Mouse (Mus musculus): ENCODE data around the gene Ccdc162.
"Not testable (repeated sequence)": the region's sequence is repeated elsewhere in the genome, so short reads cannot be mapped to it uniquely, and the experiment has no call there.

Gene Ccdc162

DNA sequence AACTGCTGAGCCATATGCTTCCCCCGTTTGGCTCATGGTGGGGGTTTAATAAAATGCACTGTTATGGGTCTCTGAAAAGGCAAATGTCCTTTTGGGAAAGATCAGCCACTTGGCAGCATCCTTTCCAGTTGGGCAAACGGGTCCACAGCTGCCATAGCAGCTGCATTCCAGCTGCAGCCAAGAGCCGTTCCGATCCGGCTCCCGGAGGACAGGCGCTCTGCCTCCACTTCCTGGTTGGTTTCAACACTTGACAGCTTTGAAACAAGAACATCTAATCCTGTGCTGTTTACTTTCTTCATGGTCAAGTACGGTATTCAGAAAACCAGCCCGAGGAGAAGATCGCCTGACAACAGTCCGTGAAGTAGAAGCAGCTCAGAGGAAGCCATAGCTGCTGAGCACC lies 19.4 kb downstream of the Ccdc162 start:
- no peak for DNase-seq (ENCODE audit: low spot score)

DNA sequence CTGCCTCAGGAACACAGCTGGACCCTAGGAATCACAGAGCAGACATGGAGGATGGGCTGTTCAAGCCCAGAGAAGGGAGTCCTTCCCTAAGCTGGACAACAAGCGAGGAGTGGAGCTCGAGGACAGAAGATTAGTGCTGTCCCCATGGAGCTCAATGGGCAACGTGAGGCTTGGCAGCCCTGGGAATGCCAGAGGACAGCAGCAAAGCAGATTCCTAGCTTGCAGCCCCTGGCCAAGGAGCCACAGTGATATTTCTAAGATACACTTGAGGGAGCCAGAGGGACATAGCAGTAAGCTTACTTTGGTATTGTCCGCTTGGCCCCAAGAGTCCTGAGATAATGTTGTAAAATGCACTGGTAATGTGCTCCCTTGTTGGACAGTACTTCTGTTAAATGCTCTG lies 25.5 kb downstream of the Ccdc162 start:
- DNase-seq (ENCODE audit: low spot score), result no peak

DNA sequence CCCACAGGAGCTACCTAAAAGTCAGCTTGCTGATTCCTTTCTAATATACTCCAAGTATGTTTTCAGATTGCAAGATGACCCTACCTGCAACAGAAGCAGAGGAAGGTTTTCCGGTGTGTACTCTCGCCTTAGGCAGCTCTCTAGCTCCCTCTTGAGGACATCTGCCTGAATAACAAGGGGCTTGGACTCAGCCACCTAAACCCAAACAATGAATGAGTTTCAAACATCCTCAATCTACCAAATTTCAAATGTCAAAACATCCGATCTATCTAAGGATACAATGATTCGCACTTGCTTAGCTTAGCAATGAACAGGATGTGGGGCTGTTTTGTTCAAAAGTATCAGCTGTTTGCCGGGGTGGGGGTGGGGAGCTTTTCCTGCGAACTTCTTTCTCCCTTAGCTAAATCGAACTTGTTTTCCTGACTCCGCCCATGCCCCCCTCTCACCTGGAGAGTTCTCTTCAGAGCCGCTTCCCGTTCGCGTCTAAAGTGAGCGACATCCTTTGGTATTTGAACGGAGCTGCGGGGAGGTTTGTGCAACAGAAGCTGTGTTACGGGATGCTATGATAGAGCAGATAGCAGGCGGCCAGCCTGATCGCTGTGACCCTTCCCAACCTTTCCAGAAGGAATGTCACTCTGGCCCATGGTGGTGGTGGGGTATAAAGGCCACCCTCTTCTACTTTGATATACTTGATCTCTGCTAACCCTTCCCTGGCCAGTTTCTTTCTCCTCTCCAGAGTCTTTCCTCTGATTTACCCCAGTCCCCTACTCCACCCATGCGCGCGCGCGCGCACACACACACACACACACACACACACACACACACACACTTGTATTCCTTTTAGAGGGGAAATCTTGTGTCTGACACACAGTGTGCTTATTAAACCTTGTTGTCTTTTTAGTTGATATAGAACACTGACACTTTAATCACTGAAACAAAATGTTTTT lies 26.2 kb downstream of the Ccdc162 start:
- no peak for DNase-seq (ENCODE audit: low spot score)

DNA sequence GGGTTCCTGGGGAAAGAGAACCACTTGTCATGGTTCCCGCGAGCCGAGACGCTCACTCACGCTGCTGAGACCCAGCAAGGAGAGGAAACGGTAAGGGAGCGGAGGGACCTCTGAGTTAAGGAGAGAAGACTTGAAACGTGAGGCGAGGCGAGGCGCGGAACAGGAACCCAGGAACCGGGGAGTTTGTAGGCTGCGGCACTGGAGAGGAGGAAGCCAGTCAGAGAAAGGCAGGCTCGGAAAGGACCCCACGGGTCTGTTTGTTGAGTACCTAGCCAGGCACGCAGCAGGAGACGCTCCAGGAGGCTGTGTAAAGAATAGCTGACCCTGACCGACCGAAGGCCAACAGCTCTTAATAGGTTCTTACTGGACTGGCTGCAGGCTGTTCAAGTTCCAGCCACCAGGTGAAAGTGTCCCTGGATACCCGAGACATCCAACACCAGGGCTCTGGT lies 31.9 kb downstream of the Ccdc162 start:
- no peak for DNase-seq (ENCODE audit: low spot score)

DNA sequence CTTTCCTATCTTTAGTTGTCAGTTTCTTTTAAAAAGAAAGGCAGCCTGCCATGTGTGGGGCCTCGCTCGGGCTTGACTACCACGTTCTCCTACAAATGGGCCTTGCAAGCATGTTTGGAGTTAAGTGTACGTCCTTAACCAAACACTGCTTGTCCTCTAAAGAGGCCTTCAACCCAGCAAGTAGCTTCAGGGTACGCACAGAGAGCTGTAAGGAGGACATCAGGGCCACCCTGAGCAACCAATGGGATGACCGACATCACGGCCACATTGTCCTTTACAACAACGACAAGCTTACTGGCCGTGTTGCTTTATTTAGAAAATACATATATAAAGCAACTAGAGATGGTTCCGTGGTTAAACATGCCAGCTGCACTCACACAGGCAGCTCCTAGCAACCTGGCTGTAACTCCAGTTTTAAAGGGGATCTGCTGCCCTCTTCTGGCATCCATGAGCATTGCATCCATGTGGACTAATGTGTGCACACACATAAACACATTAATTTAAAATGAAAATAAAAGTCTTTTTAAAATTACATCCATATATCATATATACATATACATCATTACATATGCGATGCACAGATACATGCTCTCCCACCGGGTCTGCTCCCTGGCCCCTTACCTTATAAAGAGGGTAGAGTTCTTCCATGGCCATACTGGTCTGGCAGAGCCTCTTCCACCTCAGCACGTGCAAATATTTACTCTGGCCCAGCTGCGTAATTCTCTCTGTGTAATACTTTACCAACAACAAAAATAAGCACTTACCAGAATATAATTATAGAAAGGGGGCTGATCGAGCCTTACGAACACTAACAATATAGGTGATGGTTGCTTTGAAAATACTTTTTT lies 33.7 kb downstream of the Ccdc162 start:
- DNase-seq (ENCODE audit: low spot score), result peak; percentile 52

DNA sequence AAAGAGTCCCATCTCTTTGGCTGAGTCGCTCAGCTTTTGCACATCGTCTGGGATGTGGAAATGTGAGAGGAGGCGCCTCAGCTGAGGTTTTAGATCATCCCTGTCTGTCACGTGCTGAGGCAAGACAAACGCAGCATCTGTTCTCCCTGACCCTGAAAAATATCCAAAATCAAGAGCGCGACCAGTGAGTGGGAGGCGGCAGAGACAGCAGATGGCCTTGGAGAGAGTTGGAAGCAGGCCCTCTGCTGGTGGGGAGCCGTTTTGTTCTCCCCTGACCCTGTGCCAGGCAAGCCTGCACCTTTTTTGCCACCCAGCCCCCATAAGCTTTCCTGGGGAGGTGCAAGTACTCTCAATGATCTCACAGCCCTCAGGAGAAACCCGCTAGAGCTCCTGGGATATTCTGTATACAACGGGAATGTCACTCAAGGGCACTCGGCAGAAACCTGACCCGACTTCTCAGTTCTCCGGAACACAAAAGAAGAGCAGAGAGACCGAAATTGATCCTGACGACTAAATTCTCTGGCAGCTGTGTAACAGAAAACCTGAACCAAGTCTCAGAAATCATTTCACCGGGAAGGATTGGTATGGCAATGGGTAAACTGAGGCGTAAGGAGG lies 37.6 kb downstream of the Ccdc162 start:
- DNase-seq (ENCODE audit: low spot score), result no peak

DNA sequence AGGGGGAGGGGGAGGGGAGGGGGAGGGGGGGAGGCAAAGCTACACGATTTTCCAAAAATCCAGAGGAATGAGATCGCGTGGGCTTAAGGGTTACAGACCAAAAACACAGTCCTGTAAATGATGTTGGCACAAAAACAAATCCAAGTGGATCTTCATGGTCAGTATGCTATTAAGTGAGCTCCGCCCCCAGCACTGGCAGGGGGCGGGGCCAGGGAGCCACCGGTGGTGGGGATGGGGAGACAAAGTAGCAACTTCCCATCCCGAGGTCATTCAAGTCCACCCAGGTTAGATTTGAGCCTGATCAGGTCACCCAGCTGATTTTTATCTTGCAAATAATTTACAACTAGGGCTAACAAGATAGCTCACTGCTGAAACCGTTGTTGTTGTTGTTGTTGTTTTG lies 39.0 kb downstream of the Ccdc162 start:
- DNase-seq (ENCODE audit: low spot score), result no peak

DNA sequence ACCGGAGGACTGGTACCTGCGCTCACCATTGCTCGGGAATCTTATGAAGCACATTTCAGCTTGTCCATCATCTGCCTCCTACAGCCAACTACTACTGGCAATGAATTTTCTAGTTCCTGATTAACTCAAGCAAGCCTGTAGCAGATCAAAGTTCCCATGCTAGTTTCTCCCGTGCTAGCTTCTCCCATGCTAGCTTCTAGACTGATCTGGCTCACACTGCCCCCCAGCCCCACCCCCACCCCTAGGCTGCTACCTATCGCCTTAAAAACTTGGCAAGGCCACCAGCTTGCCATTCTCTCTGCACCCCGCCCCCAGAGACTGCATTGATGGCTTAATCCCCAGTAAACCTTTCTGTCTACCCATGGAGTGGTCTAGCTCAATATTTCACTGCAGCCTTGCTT lies 39.8 kb downstream of the Ccdc162 start:
- DNase-seq (ENCODE audit: low spot score), result no peak

DNA sequence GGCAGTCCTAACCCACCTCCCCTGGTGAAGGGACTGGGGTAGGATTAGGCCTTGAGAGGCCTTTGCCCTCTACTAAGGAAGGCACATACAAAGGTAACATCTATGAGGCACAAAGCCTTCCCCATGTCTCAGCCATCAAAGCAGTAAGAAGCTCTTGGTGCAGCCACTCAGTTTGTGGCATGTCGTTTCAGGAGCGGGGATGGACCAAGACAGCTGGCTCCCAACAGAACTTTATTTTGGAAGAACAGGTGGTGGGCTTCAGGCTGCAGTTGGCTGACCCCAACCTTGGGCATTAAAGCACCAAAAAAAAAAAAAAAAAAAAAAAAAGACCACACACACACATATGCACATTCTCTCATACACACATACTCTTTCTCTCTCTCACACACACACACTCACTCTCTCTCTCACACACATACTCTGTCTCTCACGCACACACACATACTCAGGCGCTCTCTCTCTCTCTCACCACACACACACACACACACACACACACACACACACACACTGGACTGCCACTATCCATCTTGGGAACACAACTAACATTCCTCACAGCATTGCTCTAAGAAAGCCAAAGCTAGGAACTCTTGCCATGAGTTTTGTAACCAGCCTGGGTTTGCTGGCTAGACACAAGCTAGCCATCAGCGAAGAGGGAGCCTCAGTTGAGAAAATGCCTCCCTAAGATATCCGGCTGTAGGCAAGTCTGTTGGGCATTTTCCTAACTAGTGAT lies 40.4 kb downstream of the Ccdc162 start:
- DNase-seq (ENCODE audit: low spot score), result no peak

DNA sequence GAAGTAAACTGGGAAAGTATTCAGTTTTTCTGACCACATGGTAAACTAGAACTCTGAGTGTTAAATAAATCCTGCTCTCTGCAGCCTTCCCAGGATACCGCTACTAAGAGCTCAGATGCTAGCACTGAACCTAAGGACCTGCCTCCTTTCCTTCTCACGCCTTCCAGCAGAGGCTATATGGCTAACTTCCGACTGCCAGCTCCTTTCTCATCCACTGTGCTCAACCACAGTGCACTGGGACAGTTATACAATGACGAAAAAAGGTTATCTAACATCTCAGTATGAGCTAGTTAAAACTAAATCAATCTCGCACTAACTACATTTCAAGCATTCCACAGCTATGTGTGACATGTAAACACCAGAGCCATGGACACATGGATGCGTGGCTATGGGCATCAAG lies 41.2 kb downstream of the Ccdc162 start:
- no peak for DNase-seq (ENCODE audit: low spot score)

DNA sequence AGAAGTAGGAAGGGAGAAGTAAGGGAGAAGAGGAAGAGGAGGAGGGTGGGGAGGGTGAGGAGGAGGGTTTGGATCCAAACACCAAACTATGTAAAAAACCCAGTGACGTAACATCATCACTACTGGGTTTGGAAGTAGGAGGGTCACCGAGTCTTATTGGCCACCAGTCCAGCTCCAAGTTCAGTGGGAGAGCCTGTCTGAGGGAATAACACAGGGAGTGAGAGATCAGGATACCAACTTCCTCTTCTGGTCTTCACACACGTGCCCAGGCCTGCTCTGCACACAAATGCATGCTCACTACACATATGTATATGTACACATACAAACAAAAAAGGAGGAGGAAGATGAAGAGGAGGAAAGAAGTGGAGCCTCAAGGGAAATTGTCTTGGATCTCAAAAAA lies 42.1 kb downstream of the Ccdc162 start:
- no peak for DNase-seq (ENCODE audit: low spot score)

DNA sequence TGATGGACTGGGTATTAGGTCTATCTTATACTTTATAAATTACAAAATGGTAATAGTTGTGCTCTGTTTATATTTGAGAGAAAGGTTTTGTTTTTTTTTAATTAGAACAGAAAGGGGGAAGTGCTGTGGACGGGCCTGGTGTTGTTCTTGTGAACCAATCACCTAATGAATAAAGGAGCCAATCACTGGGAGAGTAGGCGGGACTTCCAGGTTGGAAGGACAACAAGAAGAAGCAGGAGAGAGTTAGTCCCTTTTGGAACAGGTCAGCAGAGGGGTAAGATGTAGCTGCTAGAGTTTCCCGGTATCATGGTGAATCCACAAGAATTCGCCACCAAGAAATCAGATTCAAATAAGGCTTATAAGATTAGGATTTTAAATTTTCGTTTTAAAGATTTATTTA lies 46.2 kb downstream of the Ccdc162 start:
- DNase-seq (ENCODE audit: low spot score), result no peak

DNA sequence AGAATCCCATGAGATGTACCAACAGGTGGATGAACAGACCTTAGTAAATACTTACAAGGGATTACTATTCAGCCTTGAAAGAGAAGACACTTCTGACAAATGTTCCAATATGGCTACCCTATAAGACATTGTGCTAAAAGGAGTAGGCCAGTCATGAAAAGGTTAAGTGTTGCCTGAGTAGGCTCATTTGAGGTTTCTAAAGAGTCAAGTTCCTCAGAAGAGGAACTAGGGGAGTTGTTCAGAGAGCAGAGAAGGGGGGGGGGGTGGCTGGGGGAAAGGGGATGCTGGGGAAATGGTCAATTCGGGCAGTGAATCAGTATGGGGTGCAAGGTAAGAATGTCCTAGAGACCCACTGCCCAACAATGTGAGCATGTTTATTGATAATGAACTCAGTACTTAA lies 50.9 kb downstream of the Ccdc162 start:
- DNase-seq (ENCODE audit: low spot score), result no peak

DNA sequence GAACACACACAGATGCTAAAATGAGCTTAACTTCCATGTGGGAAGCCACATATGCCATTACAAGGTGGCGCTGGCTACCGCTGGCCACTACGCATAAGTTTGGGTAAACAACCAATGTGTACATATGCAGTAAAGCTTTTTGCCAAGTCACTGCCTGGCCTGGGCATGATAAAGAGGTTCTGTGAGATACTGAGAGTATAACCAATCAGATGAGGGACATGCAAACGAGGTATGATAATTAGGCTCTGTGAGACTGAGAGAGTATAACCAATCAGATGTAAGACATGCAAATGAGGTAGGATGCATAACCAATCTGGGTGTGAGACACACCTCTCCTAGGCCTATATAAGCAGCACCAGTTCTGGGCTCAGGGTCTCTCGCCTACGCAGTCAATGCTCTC lies 56.8 kb downstream of the Ccdc162 start:
- not testable (repeated sequence) for DNase-seq (ENCODE audit: low spot score)

DNA sequence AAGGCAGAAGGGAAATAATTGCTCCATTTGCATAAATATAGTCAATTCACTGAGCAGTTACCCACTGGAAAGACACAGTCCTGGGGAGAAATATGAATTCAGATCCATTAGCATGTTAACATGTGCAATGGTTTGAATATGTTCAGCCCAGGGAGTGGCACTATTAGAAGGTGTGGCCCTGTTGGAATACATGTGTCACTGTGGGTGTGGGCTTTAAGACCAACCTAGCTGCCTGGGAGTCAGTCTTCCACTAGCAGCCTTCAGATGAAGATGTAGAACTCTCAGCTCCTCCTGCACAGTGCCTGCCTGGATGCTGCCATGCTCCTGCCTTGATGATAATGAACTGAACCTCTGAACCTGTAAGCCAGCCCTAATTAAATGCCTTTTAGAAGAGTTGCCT lies 60.8 kb downstream of the Ccdc162 start:
- DNase-seq (ENCODE audit: low spot score), result not testable (repeated sequence)

DNA sequence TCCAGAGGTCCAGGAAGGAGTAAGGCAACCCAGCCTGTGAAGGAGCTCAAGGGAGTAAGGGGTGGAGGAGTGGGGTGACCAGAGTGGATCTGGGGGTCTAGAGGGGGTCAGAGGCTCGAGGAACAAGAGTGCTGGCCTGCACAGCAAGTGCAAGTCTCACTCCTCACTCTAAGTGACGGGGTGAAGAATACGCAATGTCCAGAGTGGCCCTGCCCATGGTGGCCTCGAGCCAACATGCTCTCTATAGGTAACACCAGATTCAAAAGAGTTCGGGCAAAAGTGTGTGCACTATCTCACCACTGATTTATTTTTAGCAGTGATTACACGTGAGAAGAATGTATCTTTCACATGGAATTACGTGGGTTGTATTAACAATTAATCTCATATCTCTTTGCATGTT lies 63.4 kb downstream of the Ccdc162 start:
- no peak for DNase-seq (ENCODE audit: low spot score)

DNA sequence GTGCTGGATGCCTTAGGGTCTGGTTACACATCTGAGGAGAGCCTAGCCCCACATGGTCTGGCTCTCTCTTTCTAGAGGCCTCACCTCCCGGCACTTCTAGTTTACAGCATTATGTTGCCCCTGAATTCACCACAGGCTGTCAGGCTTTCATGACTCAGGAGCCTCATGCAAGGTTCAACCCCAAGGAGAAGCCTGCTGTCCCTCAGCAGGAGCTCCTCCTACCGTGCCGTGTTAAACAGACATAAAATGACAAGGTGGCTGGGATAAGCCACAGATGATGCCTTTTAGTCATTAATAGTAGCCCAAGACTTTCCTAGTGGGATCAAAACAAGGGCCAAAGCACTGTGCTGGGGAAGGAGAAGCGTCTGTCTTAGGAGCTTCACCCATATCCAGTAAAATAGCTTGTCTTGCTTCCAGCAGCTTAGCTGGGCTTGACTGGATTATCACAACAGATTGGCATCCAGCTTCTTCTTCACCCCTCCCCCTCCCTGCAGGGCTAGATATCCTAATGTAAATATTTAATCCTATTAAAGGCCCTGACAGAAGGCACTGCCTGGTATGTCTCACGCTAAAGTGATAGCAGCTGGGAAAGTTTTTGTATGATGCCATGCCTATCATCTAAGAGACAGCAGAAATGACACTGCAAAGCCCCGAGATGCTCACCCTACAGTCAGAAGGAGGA lies 64.2 kb downstream of the Ccdc162 start:
- DNase-seq (ENCODE audit: low spot score), result no peak

DNA sequence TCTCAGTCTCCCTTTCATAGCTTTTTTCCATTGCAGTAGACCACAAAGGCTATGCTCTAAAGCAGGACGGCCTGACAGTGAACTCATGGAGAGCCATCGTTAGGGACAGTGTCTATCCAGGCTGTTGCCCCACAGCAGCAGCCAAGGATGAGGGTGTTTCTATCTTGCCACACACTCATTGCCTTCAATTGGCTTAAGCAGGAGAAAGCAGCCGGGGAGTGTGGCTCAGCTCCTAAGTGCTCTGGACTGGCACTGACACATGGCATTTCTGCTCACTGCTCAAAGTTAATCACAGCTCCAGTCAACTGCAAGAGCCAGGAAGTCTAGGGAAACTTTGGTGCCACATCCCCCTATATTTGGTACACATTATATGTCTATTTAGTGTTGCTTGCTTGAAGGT lies 64.9 kb downstream of the Ccdc162 start:
- no peak for DNase-seq (ENCODE audit: low spot score)

DNA sequence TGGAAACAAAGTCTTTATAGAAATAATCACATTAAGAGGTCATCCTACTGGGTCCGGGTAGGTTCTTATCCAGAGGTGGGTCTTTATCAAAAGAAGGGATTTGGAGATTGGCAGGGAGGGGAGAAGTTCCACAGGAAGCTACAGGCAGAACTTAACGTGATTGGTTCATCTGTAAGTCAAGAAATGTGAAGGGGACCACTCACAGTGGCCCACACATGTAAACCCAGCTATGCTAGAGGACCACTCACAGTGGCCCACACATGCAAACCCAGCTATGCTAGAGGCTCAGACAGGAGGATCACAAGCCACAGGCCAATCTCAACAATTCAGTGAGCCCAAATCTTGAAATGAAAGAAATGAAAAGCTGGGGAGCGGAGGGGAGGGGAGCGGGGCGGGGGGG lies 67.2 kb downstream of the Ccdc162 start:
- DNase-seq (ENCODE audit: low spot score), result no peak

DNA sequence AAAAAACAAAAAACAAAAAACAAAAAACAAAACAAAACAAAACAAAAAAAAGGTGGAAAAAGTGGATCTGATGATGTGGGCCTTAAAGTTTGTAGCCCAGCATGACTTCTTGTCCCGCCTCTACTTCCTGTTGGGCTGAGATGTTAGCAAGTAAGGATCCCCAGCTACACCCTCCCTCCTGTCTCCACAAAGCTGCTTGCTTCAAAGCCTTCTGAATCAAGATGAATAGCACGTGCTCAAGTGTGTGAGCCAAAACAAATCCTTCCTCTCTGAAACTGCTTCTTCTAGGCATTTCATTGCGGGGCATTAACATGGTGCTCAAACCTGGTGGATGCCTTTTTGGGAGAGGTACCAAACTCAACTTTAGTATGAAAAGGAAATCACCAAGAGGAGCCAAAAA lies 77.7 kb downstream of the Ccdc162 start:
- DNase-seq (ENCODE audit: low spot score), result no peak

DNA sequence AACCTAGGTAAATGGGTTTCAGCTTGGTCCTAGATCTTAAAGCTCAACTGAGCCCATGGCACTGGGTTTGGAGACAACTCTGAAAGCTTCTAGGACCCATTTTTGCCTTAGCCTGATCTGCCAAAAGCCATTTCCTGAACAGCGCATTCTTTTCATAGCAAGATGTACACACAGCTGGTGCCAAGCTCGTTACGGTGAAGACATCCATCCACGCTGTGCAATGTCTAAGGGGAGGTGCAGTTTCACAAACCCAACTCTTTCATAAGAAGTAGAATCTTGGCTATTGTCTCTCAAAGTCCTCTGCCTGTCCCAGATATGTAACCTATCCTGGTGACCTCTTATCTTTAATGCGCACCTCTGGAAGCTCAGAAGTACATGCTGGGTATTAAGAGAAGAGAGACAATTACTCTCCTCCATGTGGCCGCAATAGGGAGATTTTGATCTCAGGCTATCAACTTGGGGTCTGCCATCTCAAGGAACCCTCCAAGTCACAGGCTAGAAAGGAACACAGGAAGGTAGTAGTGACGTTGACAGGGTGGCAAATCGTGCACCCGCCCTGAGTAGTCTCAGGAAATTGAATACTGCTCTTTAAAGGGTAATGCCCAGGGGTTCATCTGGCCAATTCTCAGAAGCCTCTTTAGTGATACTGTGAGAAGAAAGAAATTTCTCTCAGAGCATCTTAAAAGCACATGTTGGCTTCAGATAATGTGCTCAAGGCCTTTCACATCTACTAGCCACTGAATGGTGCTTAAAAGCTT lies 81.0 kb downstream of the Ccdc162 start:
- no peak for DNase-seq (ENCODE audit: low spot score)
